Mouse (Mus musculus) kidney, postnatal 0 days (tissue): ENCODE measurements around the gene Adra2a. TPM values are rescaled to one million over a fixed set of nuclear protein-coding genes. Genes with fewer than 3 reads are reported as not detected.

Experiments used
- ATAC-seq: fragments of 200-750 bp; cut with Nextera tagmentation; replicated peaks from 2 replicates; pipeline ENCODE4 v1.8.0; 2017; ENCODE audit warnings: low read depth, moderate number of reproducible peaks, moderate TSS enrichment, moderate library complexity; ENCODE audit not compliant: low FRiP score
- DNase-seq: peaks from one replicate; pipeline ENCODE4 v3.0.0-alpha.2; 2016; ENCODE audit warnings: low spot score
- H3K27ac ChIP-seq: fragments of 300-500 bp; sonication (generic); 2 replicates; pipeline ENCODE4 v1.5.1; 2014; ENCODE audit warnings: mild to moderate bottlenecking
- H3K27me3 ChIP-seq: fragments of 300-500 bp; sonication (generic); 2 replicates; pipeline ENCODE4 v1.6.1; 2014; ENCODE audit warnings: low read length, mixed read lengths; ENCODE audit not compliant: insufficient read depth
- H3K36me3 ChIP-seq: fragments of 300-500 bp; sonication (generic); 2 replicates; pipeline ENCODE4 v1.6.1; 2014; ENCODE audit warnings: low read length, mixed read lengths; ENCODE audit not compliant: insufficient read depth
- H3K4me1 ChIP-seq: fragments of 300-500 bp; sonication (generic); replicated peaks from 2 replicates; pipeline ENCODE4 v1.6.1; 2014; ENCODE audit warnings: antibody characterized with exemption, low read length, mixed read lengths; ENCODE audit not compliant: insufficient read depth
- H3K4me2 ChIP-seq: fragments of 300-500 bp; sonication (generic); 2 replicates; pipeline ENCODE4 v1.6.1; 2014; ENCODE audit warnings: mild to moderate bottlenecking, low read length, moderate library complexity, mixed read lengths
- H3K4me3 ChIP-seq: fragments of 300-500 bp; sonication (generic); replicated peaks from 2 replicates; pipeline ENCODE4 v1.5.1; 2014; ENCODE audit warnings: low read depth, low read length
- H3K9ac ChIP-seq: fragments of 300-500 bp; sonication (generic); 2 replicates; pipeline ENCODE4 v1.6.1; 2014; ENCODE audit warnings: low read depth, low read length
- H3K9me3 ChIP-seq: fragments of 300-500 bp; sonication (generic); replicated peaks from 2 replicates; pipeline ENCODE4 v1.6.1; 2016; ENCODE audit warnings: low read length, inconsistent platforms, mixed read lengths
- CTCF ChIP-seq: IDR thresholded peaks from 2 replicates; pipeline ENCODE4 v1.5.1; 2016; ENCODE audit warnings: antibody characterized with exemption, low read depth, mild to moderate bottlenecking, moderate library complexity
- WGBS: fragments of 180-500 bp; shearing (Covaris S2); extraction: QIAGEN DNeasy Blood & Tissue Kit; methylation state at CpG from one replicate; pipeline ENCODE4 v1.1.7; 2014; 5-methylcytosine and 5-hydroxymethylcytosine counted together
- polyA plus RNA-seq: library from polyadenylated mRNA; unstranded; fragments of >200 nt; fragmentation: Nextera tagmentation; extraction: Ambion mirVana; gene quantifications from 2 replicates; pipeline ENCODE4 v1.2.1, GENCODE M21; 2015

The Adra2a gene
- polyA plus RNA-seq, 1 experiment from 2014 or later: 1.0 TPM

GRCm38 (mm10) chr19:54047386-54048050, 3.6 kb downstream of the Adra2a start:
- WGBS: 4% methylated on average over 27 of the region's 27 CpGs
- Histone ChIP-seq H3K9ac (0 out of 2 replicates have a peak overlapping the region, but pooled peaks have one; percentile 18), H3K27me3 (peaks cover 36% of the 10 kb centered on the region), H3K4me3 (peak overlapping the region; percentile 49), H3K27ac (no peak overlapping the region), H3K4me2 (peak overlapping the region; percentile 99), H3K4me1 (peaks cover 17% of the 10 kb centered on the region), H3K9me3 (no peaks in the 10 kb centered on the region), H3K36me3 (no peaks in the 10 kb centered on the region)
- peak; percentile 27 for DNase-seq
- TF ChIP-seq CTCF: no peak
- no peak for ATAC-seq

GRCm38 (mm10) chr19:54048161-54048885, 4.4 kb downstream of the Adra2a start:
- DNase-seq (peak; percentile 22), ATAC-seq (no peak)
- peaks cover 17% of the 10 kb centered on the region for H3K4me1 ChIP-seq
- H3K9ac ChIP-seq: no peak overlapping the region
- no peak overlapping the region for H3K27ac ChIP-seq
- 0 out of 2 replicates have a peak overlapping the region, but pooled peaks have one; percentile 6 for H3K4me2 ChIP-seq
- TF ChIP-seq CTCF: no peak
- no peak overlapping the region for H3K4me3 ChIP-seq
- H3K27me3 ChIP-seq: peaks cover 36% of the 10 kb centered on the region
- no peaks in the 10 kb centered on the region for H3K36me3 ChIP-seq
- 13% methylated on average over 13 of the region's 13 CpGs for WGBS
- H3K9me3 ChIP-seq: no peaks in the 10 kb centered on the region

DNA sequence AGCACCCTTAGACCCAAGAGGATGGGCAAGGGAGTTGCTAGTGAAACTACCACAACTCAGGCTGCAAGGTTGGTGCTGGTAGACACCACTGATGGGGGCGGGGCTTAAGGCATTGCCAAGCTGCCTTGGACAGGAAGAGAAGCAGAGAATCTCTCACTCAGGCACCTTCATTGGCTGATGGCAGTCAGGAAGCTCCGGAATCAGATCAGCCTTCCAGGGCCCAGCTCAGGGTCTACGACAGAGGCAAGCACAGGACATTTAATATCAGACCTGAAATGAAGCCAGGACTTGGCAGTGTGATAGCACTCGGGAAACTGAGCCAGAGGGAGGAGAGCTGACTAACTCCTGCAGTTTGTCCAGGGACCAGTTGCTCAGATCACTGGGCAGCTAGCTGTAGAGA, 7.7 kb downstream of the Adra2a start:
- DNase-seq: no peak

DNA sequence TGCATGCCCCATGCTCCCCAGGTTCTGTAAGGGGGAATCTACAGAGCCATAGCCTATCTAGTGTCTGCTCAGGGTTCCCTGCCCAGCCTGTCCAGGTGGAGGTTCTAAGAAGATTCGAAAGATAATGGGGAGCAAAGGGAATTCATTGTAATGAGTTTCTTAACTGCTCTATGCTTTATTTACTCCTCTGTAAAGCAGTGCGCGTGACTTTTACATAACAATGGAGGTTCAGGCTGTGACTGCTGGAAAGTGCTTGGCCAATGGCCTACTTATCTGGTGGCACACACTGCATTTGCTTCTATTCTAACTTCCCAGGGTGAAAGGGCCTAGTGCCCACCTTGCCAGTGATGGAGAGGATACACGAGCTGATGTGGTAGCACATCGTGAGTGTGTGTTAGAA, 11.9 kb downstream of the Adra2a start:
- Histone ChIP-seq H3K4me2 (no peak overlapping the region), H3K36me3 (no peaks in the 10 kb centered on the region), H3K9ac (no peak overlapping the region), H3K27ac (no peak overlapping the region), H3K9me3 (no peaks in the 10 kb centered on the region), H3K4me1 (no peaks in the 10 kb centered on the region), H3K4me3 (no peak overlapping the region), H3K27me3 (no peaks in the 10 kb centered on the region)
- 71% methylated on average over 5 of the region's 5 CpGs for WGBS
- DNase-seq (no peak), ATAC-seq (no peak)
- TF ChIP-seq CTCF: no peak

More for the DNA sequence above, 7.7 kb downstream of the Adra2a start:
- Histone ChIP-seq H3K4me2 (no peak overlapping the region), H3K4me3 (no peak overlapping the region), H3K27me3 (peaks cover 25% of the 10 kb centered on the region), H3K9me3 (no peaks in the 10 kb centered on the region), H3K36me3 (no peaks in the 10 kb centered on the region), H3K4me1 (peaks cover 9% of the 10 kb centered on the region; the same call in 1 of the 2 replicates), H3K27ac (no peak overlapping the region), H3K9ac (no peak overlapping the region)
- TF ChIP-seq CTCF: no peak
- ATAC-seq: no peak
- WGBS: 64% methylated on average over 4 of the region's 4 CpGs

DNA sequence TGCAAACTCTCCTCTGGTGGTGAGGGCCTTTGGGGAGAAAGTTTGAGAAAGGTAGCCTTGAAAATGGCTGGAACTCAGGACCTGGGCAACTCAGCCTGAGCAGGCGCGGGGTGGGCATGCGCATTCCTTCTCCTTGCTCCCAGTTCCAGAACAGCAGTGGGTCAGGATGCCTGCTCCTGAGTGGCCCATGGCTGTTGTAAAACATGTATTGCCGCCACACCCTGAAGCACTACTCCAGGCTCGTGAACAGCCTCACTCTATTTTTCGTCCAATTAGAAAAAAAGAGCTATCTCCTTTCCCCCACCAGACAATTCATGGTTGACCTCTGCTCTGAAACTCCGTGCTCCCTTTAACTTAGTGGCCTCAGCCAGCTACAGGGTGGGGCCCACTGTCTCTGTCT, 24.5 kb downstream of the Adra2a start:
- no peak overlapping the region for H3K4me2 ChIP-seq
- H3K4me3 ChIP-seq: no peak overlapping the region
- H3K27ac ChIP-seq: no peak overlapping the region
- H3K27me3 ChIP-seq: no peaks in the 10 kb centered on the region
- no peak for ATAC-seq
- no peak for TF ChIP-seq CTCF
- H3K4me1 ChIP-seq: no peaks in the 10 kb centered on the region
- no peak for DNase-seq
- no peak overlapping the region for H3K9ac ChIP-seq
- no peaks in the 10 kb centered on the region for H3K36me3 ChIP-seq
- WGBS: 72% methylated on average over 7 of the region's 7 CpGs
- H3K9me3 ChIP-seq: no peaks in the 10 kb centered on the region

GRCm38 (mm10) chr19:54070521-54070920, 26.6 kb downstream of the Adra2a start:
- TF ChIP-seq CTCF: no peak
- Histone ChIP-seq H3K27me3 (no peaks in the 10 kb centered on the region), H3K9ac (no peak overlapping the region), H3K9me3 (no peaks in the 10 kb centered on the region), H3K4me3 (no peak overlapping the region), H3K27ac (no peak overlapping the region), H3K4me1 (no peaks in the 10 kb centered on the region), H3K36me3 (no peaks in the 10 kb centered on the region), H3K4me2 (no peak overlapping the region)
- ATAC-seq (no peak), DNase-seq (peak; percentile 5)
- 55% methylated on average over 5 of the region's 5 CpGs for WGBS
